7 mouse cellular contexts compared by ENCODE assay signal in the genomic region with DNA sequence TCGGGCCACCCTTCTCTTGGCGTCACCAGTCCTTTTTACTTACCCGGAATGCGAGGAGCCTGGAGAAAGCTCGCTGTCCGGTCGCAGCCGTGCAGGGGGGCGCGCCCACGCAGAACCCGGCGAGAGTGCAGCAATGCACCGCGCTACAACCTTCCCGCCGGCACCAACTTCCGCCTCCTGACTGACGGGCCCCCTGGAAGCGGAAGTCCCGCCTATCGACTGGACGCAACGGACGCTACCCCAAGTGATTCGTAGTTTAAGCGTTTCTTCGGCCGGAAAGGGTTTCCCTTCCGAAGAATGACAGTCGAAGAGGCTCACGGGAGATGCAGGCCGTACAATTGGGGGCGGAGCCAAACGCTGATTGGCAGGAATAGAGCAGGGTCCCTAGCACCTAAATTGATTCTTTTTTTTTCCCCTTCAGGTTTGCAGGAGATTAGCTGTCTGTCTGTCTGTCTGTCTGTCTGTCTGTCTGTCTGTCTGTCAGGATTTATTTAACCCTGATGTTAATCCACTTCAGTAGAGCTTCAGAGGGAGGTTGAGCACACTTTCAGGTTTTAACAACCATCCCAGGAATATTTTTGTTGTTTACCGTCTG. TPM values are rescaled to one million over a fixed set of nuclear protein-coding genes. Genes with fewer than 3 reads are reported as not detected.
A peak's percentile ranks its signal among the peaks of the same experiment; 100 is the strongest.
DNase-seq lines count a peak whose midpoint lies in the region; ATAC-seq and TF ChIP-seq lines count a peak whose summit lies in the region.

No protein-coding gene starts in this region.

- peak overlapping the region; percentile 99 for H3K4me3 ChIP-seq in intestine, postnatal 0 days (ENCODE audit: low read depth, low read length)
- peak overlapping the region; percentile 72 for H3K4me3 ChIP-seq in midbrain, embryonic 12.5 days
- peak overlapping the region; percentile 93 for H3K4me3 ChIP-seq in small intestine, adult 2 months (ENCODE audit: low read depth, low read length)

- no peaks in the 10 kb centered on the region for H3K4me1 ChIP-seq in intestine, postnatal 0 days (replicated peaks; ENCODE audit: control insufficient read depth, insufficient read depth, low read length)
- peaks cover 6% of the 10 kb centered on the region for H3K4me1 ChIP-seq in midbrain, embryonic 12.5 days
- H3K4me1 ChIP-seq in small intestine, adult 2 months (ENCODE audit: control insufficient read depth, insufficient read depth, insufficient read length, low read length): no peaks in the 10 kb centered on the region

- intact Hi-C loops in left cerebral cortex, postnatal 4 days (cut with DNase I): loop anchor here (5.0 kb wide), 2 partner anchors 166 to 401 kb away; no protein-coding TSS in a partner anchor

- no peaks in the 10 kb centered on the region for H3K9me3 ChIP-seq in intestine, postnatal 0 days (ENCODE audit: control insufficient read depth)
- H3K9me3 ChIP-seq in midbrain, embryonic 12.5 days: no peaks in the 10 kb centered on the region

- peak overlapping the region; percentile 80 for H3K4me2 ChIP-seq in intestine, postnatal 0 days (replicated peaks; ENCODE audit: low read depth)
- H3K4me2 ChIP-seq in midbrain, embryonic 12.5 days (replicated peaks): peak overlapping the region; percentile 67

- peak; percentile 97 for DNase-seq in adrenal gland, adult 8-10 months
- peak; percentile 93 for DNase-seq in embryo, embryonic 9.5 days (ENCODE audit: extremely low spot score)
- peak; percentile 82 to 94 for DNase-seq in gastrocnemius, postnatal 4 days (ENCODE audit: low spot score in 2 of 2)
- DNase-seq in left cerebral cortex, postnatal 4 days: peak; percentile 96

- peak; percentile 33; the same call in 1 of the 2 replicates for TF ChIP-seq POLR2A in small intestine, adult 2 months (IDR thresholded peaks at IDR 0.05; ENCODE audit: low read depth, low read length)

- no peak overlapping the region; the same call in 1 of the 2 replicates for H3K27ac ChIP-seq in intestine, postnatal 0 days (ENCODE audit: low read depth, low read length)
- H3K27ac ChIP-seq in midbrain, embryonic 12.5 days (replicated peaks): peak overlapping the region; percentile 62
- H3K27ac ChIP-seq in small intestine, adult 2 months (ENCODE audit: insufficient read depth, low read depth, low read length): 0 out of 2 replicates have a peak overlapping the region, but pooled peaks have one; percentile 19

- peak overlapping the region; percentile 81 for H3K9ac ChIP-seq in intestine, postnatal 0 days (ENCODE audit: low read depth, low read length)
- peak overlapping the region; percentile 65 for H3K9ac ChIP-seq in midbrain, embryonic 12.5 days (replicated peaks)

- peak; percentile 97 for ATAC-seq in intestine, postnatal 0 days
- ATAC-seq in midbrain, embryonic 12.5 days (ENCODE audit: low FRiP score, low read depth): peak; percentile 96

- H3K27me3 ChIP-seq in intestine, postnatal 0 days (replicated peaks; ENCODE audit: control insufficient read depth, insufficient read depth, low read length): no peaks in the 10 kb centered on the region
- no peaks in the 10 kb centered on the region for H3K27me3 ChIP-seq in midbrain, embryonic 12.5 days
- H3K27me3 ChIP-seq in small intestine, adult 2 months (ENCODE audit: control insufficient read depth, insufficient read depth, low read length): no peaks in the 10 kb centered on the region

- TF ChIP-seq CTCF in intestine, postnatal 0 days (IDR thresholded peaks at IDR 0.05; ENCODE audit: low read depth): no peak
- TF ChIP-seq CTCF in small intestine, adult 2 months (IDR thresholded peaks at IDR 0.05; ENCODE audit: extremely low read depth, insufficient read length, insufficient replicate concordance, low read depth, low read length): no peak

- WGBS in intestine, postnatal 0 days: under 1% methylated on average over 36 of the region's 36 CpGs
- WGBS in midbrain, embryonic 12.5 days: 1% methylated on average over 36 of the region's 36 CpGs
- WGBS in small intestine, adult 2 months: under 1% methylated on average over 36 of the region's 36 CpGs

- H3K36me3 ChIP-seq in intestine, postnatal 0 days (ENCODE audit: control insufficient read depth, insufficient read depth): no peaks in the 10 kb centered on the region
- 0 out of 2 replicates have a peak, but pooled peaks cover 3% of the 10 kb centered on the region for H3K36me3 ChIP-seq in midbrain, embryonic 12.5 days
- no peaks in the 10 kb centered on the region for H3K36me3 ChIP-seq in small intestine, adult 2 months (ENCODE audit: control insufficient read depth, insufficient read depth, low read length)

RNA-seq across cellular contexts. Expression of a gene that starts 17.6 kb away (rescaled TPM):
- total RNA-seq in adrenal gland, adult 8-10 months (2022): 10 to 100 TPM; 17.8 to 24.3 (median 19.9) TPM
- total RNA-seq in gastrocnemius, postnatal 4 days (2021): 1 to 10 TPM; 7.5 to 9.3 TPM
- polyA plus RNA-seq in intestine, postnatal 0 days (2015; fragmentation: Nextera tagmentation; extraction: Ambion mirVana): 16.7 and 17.0 TPM in 2 replicates
- total RNA-seq in left cerebral cortex, postnatal 4 days (2021): 10 to 100 TPM; 22.3 to 22.4 TPM
- 94.5 and 101 TPM in 2 replicates for polyA plus RNA-seq in midbrain, embryonic 12.5 days (2016; fragmentation: Nextera tagmentation; extraction: Ambion mirVana)
- 1.8 and 4.1 TPM in 2 replicates for polyA plus RNA-seq in small intestine, adult 2 months (2012; rRNA removed)

RNA-seq across cellular contexts. Expression of a gene that starts 21.9 kb away (rescaled TPM):
- total RNA-seq in adrenal gland, adult 8-10 months (2022): 10 to 100 TPM in 1 of 4 experiments, 1 to 10 TPM in 3; 6.6 to 10.2 (median 8.9) TPM
- total RNA-seq in gastrocnemius, postnatal 4 days (2021): 10 to 100 TPM; 14.8 to 15.8 TPM
- polyA plus RNA-seq in intestine, postnatal 0 days (2015; fragmentation: Nextera tagmentation; extraction: Ambion mirVana): 5.1 and 5.7 TPM in 2 replicates
- 10 to 100 TPM; 32.0 to 38.0 TPM for total RNA-seq in left cerebral cortex, postnatal 4 days (2021)
- 14.5 and 18.4 TPM in 2 replicates for polyA plus RNA-seq in midbrain, embryonic 12.5 days (2016; fragmentation: Nextera tagmentation; extraction: Ambion mirVana)
- 0.74 and 0.75 TPM in 2 replicates for polyA plus RNA-seq in small intestine, adult 2 months (2012; rRNA removed)
